Mouse (Mus musculus) limb, embryonic 11.5 days (tissue): ENCODE results near the gene Olfr223. TPM values are rescaled to one million over a fixed set of nuclear protein-coding genes. Genes with fewer than 3 reads are reported as not detected.

Source experiments
- ATAC-seq: fragments of 200-750 bp; cut with Nextera tagmentation; 2 replicates; pipeline ENCODE4 v1.8.0; 2017; ENCODE audit warnings: low read depth; ENCODE audit not compliant: insufficient number of reproducible peaks, low FRiP score, low TSS enrichment
- DNase-seq: peaks from one replicate; pipeline ENCODE4 v3.0.0-alpha.2; 2015; ENCODE audit warnings: low spot score
- H3K27ac ChIP-seq: fragments of 300-500 bp; sonication (generic); replicated peaks from 2 replicates; pipeline ENCODE4 v1.5.1; 2014; ENCODE audit warnings: low read depth, mild to moderate bottlenecking, low read length
- H3K27me3 ChIP-seq: fragments of 300-500 bp; sonication (generic); 2 replicates; pipeline ENCODE4 v1.6.1; 2014; ENCODE audit warnings: mild to moderate bottlenecking, low read length, mixed read lengths; ENCODE audit not compliant: control insufficient read depth, insufficient read depth
- H3K36me3 ChIP-seq: fragments of 300-500 bp; sonication (generic); 2 replicates; pipeline ENCODE4 v1.6.1; 2014; ENCODE audit warnings: mild to moderate bottlenecking, low read length, moderate library complexity, mixed read lengths; ENCODE audit not compliant: control insufficient read depth, insufficient read depth
- H3K4me1 ChIP-seq: fragments of 300-500 bp; sonication (generic); 2 replicates; pipeline ENCODE4 v1.6.1; 2014; ENCODE audit warnings: low read length, mixed read lengths; ENCODE audit not compliant: control insufficient read depth, insufficient read depth
- H3K4me2 ChIP-seq: fragments of 300-500 bp; sonication (generic); 2 replicates; pipeline ENCODE4 v1.6.1; 2014; ENCODE audit warnings: low read depth, mild to moderate bottlenecking, moderate library complexity; ENCODE audit not compliant: severe bottlenecking
- H3K4me3 ChIP-seq: fragments of 300-500 bp; sonication (generic); 2 replicates; pipeline ENCODE4 v1.5.1; 2014; ENCODE audit warnings: low read depth, low read length
- H3K9ac ChIP-seq: fragments of 300-500 bp; sonication (generic); 2 replicates; pipeline ENCODE4 v1.6.1; 2014; ENCODE audit warnings: mild to moderate bottlenecking, low read length
- H3K9me3 ChIP-seq: fragments of 300-500 bp; sonication (generic); 2 replicates; pipeline ENCODE4 v1.6.1; 2016; ENCODE audit warnings: low read length; ENCODE audit not compliant: control insufficient read depth
- WGBS: fragments of 180-500 bp; shearing (Covaris S2); extraction: QIAGEN DNeasy Blood & Tissue Kit; methylation state at CpG from one replicate; pipeline ENCODE4 v1.1.7; 2014; 5-methylcytosine and 5-hydroxymethylcytosine counted together
- polyA plus RNA-seq: library from polyadenylated mRNA; unstranded; fragments of >200 nt; fragmentation: Nextera tagmentation; extraction: Ambion mirVana; gene quantifications from 2 replicates; pipeline ENCODE4 v1.2.1, GENCODE M21; 2014

Olfr223 gene
- polyA plus RNA-seq: not detected in 2 replicates

GRCm38 (mm10) chr11:59593189-59593588 is at the start of gene Olfr223:
Gene Olfr223 (minus strand): TSS chr11:59593289.
- DNase-seq (no peak), ATAC-seq (no peak)
- Histone ChIP-seq H3K4me2 (no peak within 1 kb of the TSS), H3K4me3 (no peak within 1 kb of the TSS), H3K9ac (no peak within 1 kb of the TSS), H3K27ac (no peak within 1 kb of the TSS), H3K27me3 (no peaks in the 10 kb centered on the region), H3K36me3 (no peaks in the 10 kb centered on the region), H3K4me1 (no peaks in the 10 kb centered on the region), H3K9me3 (no peaks in the 10 kb centered on the region)
- WGBS: 89% methylated on average over 6 of the region's 6 CpGs

- Histone ChIP-seq H3K36me3 (no peaks in the 10 kb centered on the region), H3K27ac (no peak overlapping the region), H3K9me3 (no peaks in the 10 kb centered on the region), H3K4me3 (no peak overlapping the region), H3K4me1 (no peaks in the 10 kb centered on the region), H3K27me3 (no peaks in the 10 kb centered on the region), H3K9ac (no peak overlapping the region), H3K4me2 (no peak overlapping the region)
- DNase-seq (no peak), ATAC-seq (no peak)
- 83% methylated on average over 8 of the region's 8 CpGs for WGBS
Observed at GRCm38 (mm10) chr11:59642420-59642819, 49.3 kb upstream of the Olfr223 start.

GRCm38 (mm10) chr11:59641227-59641626 is 48.1 kb upstream of the Olfr223 start:
- no peak overlapping the region for H3K9ac ChIP-seq
- no peak for DNase-seq
- WGBS: 79% methylated on average over 5 of the region's 5 CpGs

GRCm38 (mm10) chr11:59639957-59640643 is 47.0 kb upstream of the Olfr223 start:
- Histone ChIP-seq H3K27me3 (no peaks in the 10 kb centered on the region), H3K27ac (no peak overlapping the region), H3K9ac (no peak overlapping the region), H3K4me2 (no peak overlapping the region), H3K4me3 (no peak overlapping the region), H3K36me3 (no peaks in the 10 kb centered on the region), H3K9me3 (no peaks in the 10 kb centered on the region), H3K4me1 (no peaks in the 10 kb centered on the region)
- WGBS: 77% methylated on average over 4 of the region's 4 CpGs
- ATAC-seq (no peak), DNase-seq (no peak)

More at GRCm38 (mm10) chr11:59641227-59641626, 48.1 kb upstream of the Olfr223 start:
- Histone ChIP-seq H3K36me3 (no peaks in the 10 kb centered on the region), H3K4me2 (no peak overlapping the region), H3K4me3 (no peak overlapping the region), H3K9me3 (no peaks in the 10 kb centered on the region), H3K27ac (no peak overlapping the region), H3K27me3 (no peaks in the 10 kb centered on the region), H3K4me1 (no peaks in the 10 kb centered on the region)
- ATAC-seq: no peak

- H3K9me3 ChIP-seq: no peaks in the 10 kb centered on the region
- H3K4me2 ChIP-seq: no peak overlapping the region
- H3K4me1 ChIP-seq: no peaks in the 10 kb centered on the region
- H3K4me3 ChIP-seq: no peak overlapping the region
- H3K36me3 ChIP-seq: no peaks in the 10 kb centered on the region
- ATAC-seq (no peak), DNase-seq (no peak)
- WGBS: 83% methylated on average over 7 of the region's 7 CpGs
- H3K27me3 ChIP-seq: no peaks in the 10 kb centered on the region
- H3K27ac ChIP-seq: no peak overlapping the region
- no peak overlapping the region for H3K9ac ChIP-seq
Observed at GRCm38 (mm10) chr11:59636695-59637414, 43.8 kb upstream of the Olfr223 start.

- WGBS: 85% methylated on average over 12 of the region's 12 CpGs
- no peak for DNase-seq
Observed at GRCm38 (mm10) chr11:59635821-59636694, 43.0 kb upstream of the Olfr223 start.

GRCm38 (mm10) chr11:59635251-59635795 is 42.2 kb upstream of the Olfr223 start:
- 68% methylated on average over 9 of the region's 9 CpGs for WGBS
- ATAC-seq (no peak), DNase-seq (peak; percentile 23)
- Histone ChIP-seq H3K36me3 (no peaks in the 10 kb centered on the region), H3K9me3 (no peaks in the 10 kb centered on the region), H3K27me3 (no peaks in the 10 kb centered on the region), H3K4me2 (no peak overlapping the region), H3K27ac (no peak overlapping the region), H3K9ac (no peak overlapping the region), H3K4me1 (no peaks in the 10 kb centered on the region), H3K4me3 (no peak overlapping the region)

More at GRCm38 (mm10) chr11:59635821-59636694, 43.0 kb upstream of the Olfr223 start:
- H3K9me3 ChIP-seq: no peaks in the 10 kb centered on the region
- H3K9ac ChIP-seq: no peak overlapping the region
- H3K4me3 ChIP-seq: no peak overlapping the region
- no peaks in the 10 kb centered on the region for H3K27me3 ChIP-seq
- no peak overlapping the region for H3K4me2 ChIP-seq
- no peak for ATAC-seq
- H3K4me1 ChIP-seq: no peaks in the 10 kb centered on the region
- no peak overlapping the region for H3K27ac ChIP-seq
- H3K36me3 ChIP-seq: no peaks in the 10 kb centered on the region
